Mouse (Mus musculus): ENCODE results near the gene Clcn7. TPM values are rescaled to one million over a fixed set of nuclear protein-coding genes. Genes with fewer than 3 reads are reported as not detected.

Gene Clcn7
- polyA plus RNA-seq (2015; fragmentation: Nextera tagmentation; extraction: Ambion mirVana) = 25.1 and 28.7 TPM in 2 replicates

DNA sequence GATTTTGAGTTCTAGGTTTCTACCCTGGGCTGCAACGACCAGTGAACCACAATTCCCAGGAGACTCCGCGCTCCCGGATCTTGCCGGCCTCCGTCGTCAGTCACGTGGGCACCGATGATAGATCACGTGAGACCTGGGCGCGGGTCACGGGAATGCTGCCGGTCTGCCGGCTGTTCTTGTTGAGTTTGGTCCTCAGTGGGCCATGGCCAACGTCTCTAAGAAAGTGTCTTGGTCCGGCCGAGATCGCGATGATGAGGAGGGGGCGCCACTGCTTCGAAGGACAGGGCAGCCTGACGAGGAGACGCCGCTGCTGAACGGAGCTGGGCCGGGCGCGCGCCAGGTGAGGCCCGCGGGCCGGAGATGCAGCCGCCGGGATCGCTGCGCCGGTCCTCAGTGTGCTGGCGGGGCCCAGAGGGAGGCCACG is at the start of gene Clcn7:
Gene Clcn7, plus strand, starts transcription at position 117 of the 424 bp plus-strand sequence.
- Histone ChIP-seq H3K4me1 (peaks cover 31% of the 10 kb centered on the region), H3K4me3 (replicated peaks) (peak within 1 kb of the TSS; percentile 84), H3K9me3 (replicated peaks) (no peaks in the 10 kb centered on the region), H3K27ac (replicated peaks) (peak within 1 kb of the TSS; percentile 69; the same call in 1 of the 2 replicates), H3K9ac (replicated peaks) (peak within 1 kb of the TSS; percentile 75), H3K36me3 (no peaks in the 10 kb centered on the region), H3K4me2 (peak within 1 kb of the TSS; percentile 77), H3K27me3 (replicated peaks) (no peaks in the 10 kb centered on the region)
- under 1% methylated on average over 40 of the region's 40 CpGs for WGBS
- peak; percentile 94 for ATAC-seq (ENCODE audit: low FRiP score)

DNA sequence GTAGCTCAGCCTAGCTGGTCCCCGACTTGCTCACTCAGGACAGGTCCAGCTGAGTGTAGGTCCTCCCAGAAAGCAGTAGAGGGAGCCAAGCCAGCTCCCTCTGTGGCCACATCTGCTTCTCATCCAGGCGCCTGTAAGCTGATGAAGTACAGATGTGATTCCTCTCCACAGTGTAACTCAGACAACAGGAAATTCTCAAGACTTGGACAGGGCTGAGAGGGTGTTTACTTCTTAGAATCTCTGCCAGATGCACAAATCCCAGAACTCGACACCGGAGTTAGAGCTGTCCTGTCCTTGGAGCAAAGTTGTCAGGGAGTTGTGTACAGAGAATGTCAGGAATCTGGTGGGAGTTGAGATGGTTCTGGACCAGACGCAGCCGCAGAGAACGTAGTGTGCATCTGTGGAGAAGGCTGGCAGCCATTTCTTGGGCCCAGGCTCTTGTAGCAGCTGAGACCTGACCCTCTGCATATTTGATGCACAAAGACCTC is 49.7 kb upstream of the Clcn7 start, which contains the start of gene Tmem204:
Gene Tmem204, minus strand, starts transcription at position 148 of the 488 bp plus-strand sequence.
- WGBS = 67% methylated on average over 7 of the region's 7 CpGs
- Histone ChIP-seq H3K27me3 (replicated peaks) (no peaks in the 10 kb centered on the region), H3K4me1 (peaks cover 2% of the 10 kb centered on the region), H3K9ac (replicated peaks) (no peak within 1 kb of the TSS), H3K4me2 (no peak within 1 kb of the TSS), H3K36me3 (peaks cover 13% of the 10 kb centered on the region), H3K27ac (replicated peaks) (peak within 1 kb of the TSS; percentile 61), H3K4me3 (replicated peaks) (no peak within 1 kb of the TSS), H3K9me3 (replicated peaks) (no peaks in the 10 kb centered on the region)
- ATAC-seq (ENCODE audit: low FRiP score) = no peak

DNA sequence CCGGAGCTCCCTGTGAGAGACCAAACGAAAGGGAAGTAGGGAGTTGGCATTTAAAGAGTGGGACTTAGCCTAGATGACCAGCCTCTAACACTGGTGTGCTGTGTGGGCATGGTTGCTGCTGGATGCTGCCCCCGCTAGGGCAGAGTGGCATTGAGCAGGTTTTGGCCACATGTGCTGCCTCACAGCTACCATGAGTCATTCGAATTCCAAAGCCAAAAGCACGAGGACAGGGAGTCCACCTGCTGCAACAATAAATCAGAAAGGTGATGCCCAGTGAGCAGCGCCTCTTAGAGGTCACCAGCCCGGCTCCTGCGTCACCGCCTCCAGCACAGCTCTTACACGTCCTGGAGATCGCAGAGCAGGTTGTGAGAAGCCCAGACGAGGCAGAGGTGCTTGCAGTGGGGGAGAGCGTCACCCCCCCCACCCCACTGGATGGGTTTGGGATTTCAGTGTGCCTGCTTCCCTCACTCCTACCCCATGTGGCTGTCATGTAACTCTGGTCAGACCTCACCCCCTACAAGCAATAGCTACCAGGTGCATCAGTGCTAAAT is 48.3 kb upstream of the Clcn7 start:
- Histone ChIP-seq H3K9ac (replicated peaks) (no peak overlapping the region), H3K36me3 (peaks cover 19% of the 10 kb centered on the region), H3K27ac (replicated peaks) (no peak overlapping the region), H3K9me3 (replicated peaks) (no peaks in the 10 kb centered on the region), H3K4me3 (replicated peaks) (no peak overlapping the region), H3K4me1 (no peaks in the 10 kb centered on the region), H3K27me3 (replicated peaks) (no peaks in the 10 kb centered on the region), H3K4me2 (no peak overlapping the region)
- 80% methylated on average over 13 of the region's 13 CpGs for WGBS
- ATAC-seq (ENCODE audit: low FRiP score) = no peak

DNA sequence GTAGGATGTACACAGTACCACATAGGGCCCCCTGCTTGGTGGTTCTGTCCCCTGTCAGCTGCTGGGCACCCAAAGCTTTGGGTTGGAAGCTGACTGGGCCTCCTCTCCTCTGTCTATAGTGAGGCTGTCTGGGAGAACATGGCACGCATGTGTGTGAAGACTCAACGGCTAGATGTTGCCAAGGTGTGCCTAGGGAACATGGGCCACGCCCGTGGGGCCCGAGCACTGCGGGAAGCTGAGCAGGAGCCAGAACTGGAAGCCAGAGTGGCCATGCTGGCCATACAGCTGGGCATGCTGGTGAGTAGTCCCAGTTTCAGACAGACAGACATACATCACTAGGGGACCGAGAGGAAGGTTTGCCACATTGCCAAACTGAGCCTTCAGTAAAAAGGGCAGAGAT is 46.5 kb upstream of the Clcn7 start:
- H3K4me3 ChIP-seq (replicated peaks) = no peak overlapping the region
- no peaks in the 10 kb centered on the region for H3K9me3 ChIP-seq (replicated peaks)
- H3K27ac ChIP-seq (replicated peaks) = no peak overlapping the region
- H3K36me3 ChIP-seq = peaks cover 32% of the 10 kb centered on the region
- no peaks in the 10 kb centered on the region for H3K27me3 ChIP-seq (replicated peaks)
- ATAC-seq (ENCODE audit: low FRiP score) = no peak
- no peaks in the 10 kb centered on the region for H3K4me1 ChIP-seq
- no peak overlapping the region for H3K4me2 ChIP-seq
- WGBS = 95% methylated on average over 7 of the region's 7 CpGs
- H3K9ac ChIP-seq (replicated peaks) = no peak overlapping the region

DNA sequence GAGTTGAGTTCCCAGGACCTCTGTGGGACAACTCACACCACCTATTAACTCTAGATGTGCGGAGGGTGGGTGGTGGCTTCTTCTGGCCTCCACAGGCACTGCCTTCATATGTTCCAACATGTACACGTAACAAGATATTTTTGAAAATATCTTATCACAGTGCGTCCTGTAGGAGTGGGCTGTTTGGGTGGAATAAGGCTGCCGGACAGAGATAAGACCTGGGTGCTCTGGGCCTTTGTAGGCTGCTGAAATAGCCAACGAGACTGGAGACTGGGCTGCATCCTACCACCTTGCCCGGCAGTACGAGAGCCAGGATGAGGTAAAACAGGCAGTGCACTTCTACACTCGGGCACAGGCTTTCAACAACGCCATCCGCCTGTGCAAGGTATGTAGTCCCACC is 44.0 kb upstream of the Clcn7 start:
- 93% methylated on average over 10 of the region's 10 CpGs for WGBS
- H3K4me1 ChIP-seq = no peaks in the 10 kb centered on the region
- no peaks in the 10 kb centered on the region for H3K9me3 ChIP-seq (replicated peaks)
- no peak overlapping the region for H3K27ac ChIP-seq (replicated peaks)
- no peak overlapping the region for H3K9ac ChIP-seq (replicated peaks)
- H3K36me3 ChIP-seq = peaks cover 44% of the 10 kb centered on the region
- no peak for ATAC-seq (ENCODE audit: low FRiP score)
- no peaks in the 10 kb centered on the region for H3K27me3 ChIP-seq (replicated peaks)
- H3K4me2 ChIP-seq = no peak overlapping the region
- no peak overlapping the region for H3K4me3 ChIP-seq (replicated peaks)

DNA sequence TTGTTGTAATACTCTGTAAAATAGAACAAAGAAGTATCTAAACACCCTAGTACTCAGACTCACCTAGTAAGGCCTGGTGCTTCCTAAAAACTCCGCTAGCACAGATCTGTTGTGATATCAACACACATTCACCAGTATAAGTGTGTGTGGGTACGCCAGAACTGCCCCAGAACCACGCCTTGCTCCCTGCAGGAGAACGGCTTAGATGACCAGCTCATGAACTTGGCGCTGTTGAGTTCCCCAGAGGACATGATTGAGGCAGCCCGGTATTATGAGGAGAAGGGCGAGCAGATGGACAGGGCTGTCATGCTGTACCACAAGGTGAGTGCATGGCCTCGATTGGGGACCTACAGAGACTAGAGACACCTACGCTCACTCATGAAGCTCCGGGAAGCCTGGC is 42.7 kb upstream of the Clcn7 start:
- H3K27me3 ChIP-seq (replicated peaks) = no peaks in the 10 kb centered on the region
- H3K4me1 ChIP-seq = no peaks in the 10 kb centered on the region
- WGBS = 94% methylated on average over 10 of the region's 10 CpGs
- no peak overlapping the region for H3K9ac ChIP-seq (replicated peaks)
- no peak overlapping the region for H3K4me3 ChIP-seq (replicated peaks)
- no peaks in the 10 kb centered on the region for H3K9me3 ChIP-seq (replicated peaks)
- no peak overlapping the region for H3K27ac ChIP-seq (replicated peaks)
- peaks cover 53% of the 10 kb centered on the region for H3K36me3 ChIP-seq
- no peak for ATAC-seq (ENCODE audit: low FRiP score)
- H3K4me2 ChIP-seq = no peak overlapping the region

DNA sequence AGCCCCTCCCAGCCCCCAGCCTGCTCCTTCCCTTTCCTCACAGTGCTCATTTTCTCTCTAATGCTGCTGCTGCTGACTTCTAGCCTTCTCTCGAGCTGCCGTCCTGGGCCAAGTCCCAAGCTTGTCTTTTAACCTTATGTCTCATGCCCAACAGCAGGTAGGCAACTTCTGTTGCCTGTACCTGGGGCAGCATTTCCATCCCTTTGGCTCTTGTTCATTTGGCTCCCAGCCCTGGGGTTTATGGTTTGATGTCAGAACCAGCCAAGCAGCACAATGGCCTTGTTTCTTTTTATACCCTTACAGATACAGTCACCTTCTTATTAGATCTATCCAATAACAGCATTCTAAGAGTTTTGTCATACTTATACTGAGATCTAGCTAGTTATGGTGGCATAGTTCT is 37.0 kb upstream of the Clcn7 start:
- H3K4me2 ChIP-seq = no peak overlapping the region
- WGBS = 96% methylated on average over 2 of the region's 2 CpGs
- H3K27me3 ChIP-seq (replicated peaks) = no peaks in the 10 kb centered on the region
- no peaks in the 10 kb centered on the region for H3K9me3 ChIP-seq (replicated peaks)
- H3K36me3 ChIP-seq = peaks cover 61% of the 10 kb centered on the region
- no peak overlapping the region for H3K27ac ChIP-seq (replicated peaks)
- ATAC-seq (ENCODE audit: low FRiP score) = no peak
- no peak overlapping the region for H3K9ac ChIP-seq (replicated peaks)
- H3K4me3 ChIP-seq (replicated peaks) = no peak overlapping the region
- no peaks in the 10 kb centered on the region for H3K4me1 ChIP-seq

DNA sequence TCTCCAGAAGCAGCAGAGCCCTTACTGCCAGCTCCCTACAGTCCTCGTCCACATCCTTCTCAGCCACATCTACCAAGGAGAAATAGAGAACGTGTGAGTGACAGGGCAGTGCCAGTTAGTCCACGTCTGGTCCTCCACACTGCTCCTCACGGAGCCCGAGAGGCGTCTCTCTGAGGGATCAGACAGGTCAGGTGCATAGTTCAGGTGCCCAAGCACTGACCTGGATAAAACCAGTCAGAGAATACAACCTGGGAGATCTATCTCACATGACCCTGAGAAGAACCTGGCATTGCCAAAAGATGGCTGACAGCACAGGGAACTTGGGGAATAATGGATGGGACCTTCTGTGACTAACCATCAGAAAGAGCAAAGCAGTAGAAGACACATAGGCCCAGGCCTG is 33.1 kb upstream of the Clcn7 start:
- no peak for ATAC-seq (ENCODE audit: low FRiP score)
- Histone ChIP-seq H3K9ac (replicated peaks) (no peak overlapping the region), H3K4me2 (no peak overlapping the region), H3K36me3 (peaks cover 75% of the 10 kb centered on the region), H3K4me3 (replicated peaks) (no peak overlapping the region), H3K9me3 (replicated peaks) (no peaks in the 10 kb centered on the region), H3K27me3 (replicated peaks) (no peaks in the 10 kb centered on the region), H3K4me1 (no peaks in the 10 kb centered on the region), H3K27ac (replicated peaks) (no peak overlapping the region)
- 98% methylated on average over 6 of the region's 6 CpGs for WGBS

DNA sequence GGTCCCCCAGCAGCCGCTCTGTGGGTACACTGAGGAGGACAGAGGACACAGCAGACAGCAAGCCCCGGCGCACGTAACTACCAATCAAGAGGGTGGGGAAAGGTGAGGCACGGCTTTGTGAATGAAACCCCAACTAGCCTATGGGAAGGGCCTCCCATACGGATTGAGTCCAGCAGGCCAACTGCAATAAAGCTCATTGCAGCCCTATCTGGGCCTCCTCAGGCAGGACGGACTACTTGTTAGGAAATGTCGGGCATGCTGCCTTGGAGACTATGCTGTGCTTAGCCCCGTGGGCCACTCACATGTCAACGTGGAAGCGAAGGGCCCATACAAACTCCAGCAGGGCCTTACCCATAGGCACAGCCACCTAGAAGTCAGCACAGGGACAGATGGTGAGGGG is 31.9 kb upstream of the Clcn7 start:
- Histone ChIP-seq H3K9ac (replicated peaks) (no peak overlapping the region), H3K4me1 (no peaks in the 10 kb centered on the region), H3K36me3 (peaks cover 87% of the 10 kb centered on the region), H3K27me3 (replicated peaks) (no peaks in the 10 kb centered on the region), H3K9me3 (replicated peaks) (no peaks in the 10 kb centered on the region), H3K4me2 (no peak overlapping the region), H3K4me3 (replicated peaks) (no peak overlapping the region), H3K27ac (replicated peaks) (no peak overlapping the region)
- WGBS = 94% methylated on average over 11 of the region's 11 CpGs
- ATAC-seq (ENCODE audit: low FRiP score) = no peak

DNA sequence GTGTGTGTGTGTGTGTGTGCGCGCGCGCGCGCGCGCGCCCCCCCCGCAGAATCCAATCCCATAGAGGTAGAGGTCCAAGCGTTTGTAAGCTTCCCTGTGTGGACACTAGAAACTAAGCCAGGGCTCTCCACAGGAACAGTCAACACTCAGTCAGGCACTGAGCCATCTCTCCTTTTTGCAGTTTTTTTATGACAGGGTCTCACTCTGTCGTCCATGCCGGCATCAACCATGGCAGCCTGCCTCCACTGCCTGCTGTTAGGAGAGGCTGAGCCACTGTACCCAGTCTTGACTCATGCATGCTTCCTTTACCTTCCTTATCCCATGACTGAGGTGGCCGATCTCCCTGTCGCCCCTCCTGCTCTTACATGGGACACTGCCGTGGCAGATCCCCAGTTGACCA is 25.4 kb upstream of the Clcn7 start:
- Histone ChIP-seq H3K4me2 (no peak overlapping the region), H3K4me3 (replicated peaks) (no peak overlapping the region), H3K27ac (replicated peaks) (no peak overlapping the region), H3K27me3 (replicated peaks) (no peaks in the 10 kb centered on the region), H3K9me3 (replicated peaks) (no peaks in the 10 kb centered on the region), H3K4me1 (peaks cover 7% of the 10 kb centered on the region; the same call in 1 of the 2 replicates), H3K9ac (replicated peaks) (no peak overlapping the region), H3K36me3 (peaks cover 88% of the 10 kb centered on the region)
- ATAC-seq (ENCODE audit: low FRiP score) = no peak
- WGBS = 92% methylated on average over 16 of the region's 16 CpGs

DNA sequence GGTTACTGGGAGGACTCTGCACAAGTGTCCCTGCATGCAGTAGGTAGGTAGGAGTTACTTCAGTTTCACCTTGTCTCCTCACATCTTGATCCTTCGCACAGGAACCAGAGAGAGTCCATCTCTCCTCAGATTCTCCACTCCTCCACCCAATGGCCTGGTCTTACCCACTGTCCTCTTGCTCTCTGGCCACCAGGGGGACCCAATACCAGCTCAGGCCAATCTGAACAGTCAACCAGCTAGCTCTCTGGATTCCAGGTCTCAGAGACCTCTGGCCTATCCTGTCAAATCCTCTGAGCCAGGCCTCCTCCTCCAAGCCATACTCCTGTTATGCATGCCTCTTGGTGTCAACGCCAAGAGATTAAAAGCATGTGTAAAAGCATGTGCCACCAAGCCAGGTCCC is 23.6 kb upstream of the Clcn7 start:
- no peak for ATAC-seq (ENCODE audit: low FRiP score)
- H3K4me2 ChIP-seq = no peak overlapping the region
- no peaks in the 10 kb centered on the region for H3K9me3 ChIP-seq (replicated peaks)
- peaks cover 80% of the 10 kb centered on the region for H3K36me3 ChIP-seq
- no peaks in the 10 kb centered on the region for H3K27me3 ChIP-seq (replicated peaks)
- WGBS = 90% methylated on average over 2 of the region's 2 CpGs
- peaks cover 20% of the 10 kb centered on the region for H3K4me1 ChIP-seq
- H3K27ac ChIP-seq (replicated peaks) = no peak overlapping the region
- no peak overlapping the region for H3K9ac ChIP-seq (replicated peaks)
- H3K4me3 ChIP-seq (replicated peaks) = no peak overlapping the region

DNA sequence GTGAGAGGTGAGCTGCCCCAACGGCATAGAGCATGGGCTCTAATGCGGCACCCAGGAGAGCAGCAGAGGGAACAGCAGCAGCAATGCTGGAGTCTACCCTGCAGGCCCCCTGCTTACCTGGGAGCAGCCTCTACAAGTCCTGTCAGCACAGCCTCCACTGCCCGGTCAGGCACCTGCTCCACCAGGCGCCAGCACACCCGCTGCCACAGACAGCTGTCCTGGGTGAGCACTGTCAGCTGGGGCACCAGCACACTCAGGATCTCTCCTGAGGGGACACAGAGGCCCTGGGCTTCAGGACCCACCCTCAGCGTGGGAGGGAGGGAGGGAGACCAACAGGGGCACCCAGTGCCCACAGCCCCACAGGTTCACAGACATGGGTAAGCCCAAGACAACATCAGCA is 22.6 kb upstream of the Clcn7 start:
- H3K4me3 ChIP-seq (replicated peaks) = no peak overlapping the region
- peaks cover 70% of the 10 kb centered on the region for H3K36me3 ChIP-seq
- H3K27ac ChIP-seq (replicated peaks) = no peak overlapping the region
- ATAC-seq (ENCODE audit: low FRiP score) = no peak
- 98% methylated on average over 6 of the region's 6 CpGs for WGBS
- H3K9me3 ChIP-seq (replicated peaks) = no peaks in the 10 kb centered on the region
- no peaks in the 10 kb centered on the region for H3K27me3 ChIP-seq (replicated peaks)
- no peak overlapping the region for H3K4me2 ChIP-seq
- H3K4me1 ChIP-seq = peaks cover 29% of the 10 kb centered on the region
- no peak overlapping the region for H3K9ac ChIP-seq (replicated peaks)

Data from neural tube, embryonic 15.5 days (tissue).